Mouse (Mus musculus) intestine, embryonic 15.5 days (tissue): Measurements from ENCODE around the gene Zfp777. TPM values are rescaled to one million over a fixed set of nuclear protein-coding genes. Genes with fewer than 3 reads are reported as not detected.

Experiments used
- ATAC-seq: fragments of 200-750 bp; cut with Nextera tagmentation; 2 replicates; pipeline ENCODE4 v1.8.0; 2017; ENCODE audit warnings: moderate TSS enrichment, moderate library complexity
- H3K27ac ChIP-seq: fragments of 300-500 bp; sonication (generic); 2 replicates; pipeline ENCODE4 v1.5.1; 2015; ENCODE audit warnings: mild to moderate bottlenecking, inconsistent platforms
- H3K27me3 ChIP-seq: fragments of 300-500 bp; sonication (generic); replicated peaks from 2 replicates; pipeline ENCODE4 v1.6.1; 2015; ENCODE audit warnings: inconsistent platforms
- H3K36me3 ChIP-seq: fragments of 300-500 bp; sonication (generic); 2 replicates; pipeline ENCODE4 v1.6.1; 2015; ENCODE audit warnings: inconsistent platforms
- H3K4me1 ChIP-seq: fragments of 300-500 bp; sonication (generic); replicated peaks from 2 replicates; pipeline ENCODE4 v1.6.1; 2015; ENCODE audit warnings: inconsistent platforms
- H3K4me2 ChIP-seq: fragments of 300-500 bp; sonication (generic); replicated peaks from 2 replicates; pipeline ENCODE4 v1.6.1; 2015; ENCODE audit warnings: mild to moderate bottlenecking, inconsistent platforms
- H3K4me3 ChIP-seq: fragments of 300-500 bp; sonication (generic); replicated peaks from 2 replicates; pipeline ENCODE4 v1.5.1; 2015; ENCODE audit warnings: inconsistent platforms
- H3K9ac ChIP-seq: fragments of 300-500 bp; sonication (generic); 2 replicates; pipeline ENCODE4 v1.6.1; 2015; ENCODE audit warnings: inconsistent platforms
- H3K9me3 ChIP-seq: fragments of 300-500 bp; sonication (generic); 2 replicates; pipeline ENCODE4 v1.6.1; 2016; ENCODE audit warnings: inconsistent platforms
- WGBS: fragments of 180-500 bp; shearing (Covaris S2); methylation state at CpG from one replicate; pipeline ENCODE4 v1.1.7; 2015; 5-methylcytosine and 5-hydroxymethylcytosine counted together
- polyA plus RNA-seq: library from polyadenylated mRNA; unstranded; fragments of >200 nt; fragmentation: Nextera tagmentation; extraction: Ambion mirVana; gene quantifications from 2 replicates; pipeline ENCODE4 v1.2.1, GENCODE M21; 2015

The Zfp777 gene
- polyA plus RNA-seq, 1 experiment from 2014 or later = 6.5 TPM

GRCm38 (mm10) chr6:48063940-48064339 lies 15.2 kb upstream of the Zfp777 start:
- H3K27me3 ChIP-seq = no peaks in the 10 kb centered on the region
- H3K4me1 ChIP-seq = no peaks in the 10 kb centered on the region
- WGBS = 94% methylated on average over 28 of the region's 28 CpGs
- H3K27ac ChIP-seq = no peak overlapping the region
- H3K4me3 ChIP-seq = no peak overlapping the region
- no peak overlapping the region for H3K9ac ChIP-seq
- H3K36me3 ChIP-seq = peaks cover 46% of the 10 kb centered on the region
- no peak for ATAC-seq
- H3K4me2 ChIP-seq = no peak overlapping the region
- no peaks in the 10 kb centered on the region for H3K9me3 ChIP-seq

- no peaks in the 10 kb centered on the region for H3K4me1 ChIP-seq
- ATAC-seq = no peak
- H3K27me3 ChIP-seq = no peaks in the 10 kb centered on the region
- peaks cover 31% of the 10 kb centered on the region for H3K36me3 ChIP-seq
- no peak overlapping the region for H3K9ac ChIP-seq
- no peak overlapping the region for H3K4me2 ChIP-seq
- WGBS = 88% methylated on average over 1 of the region's 1 CpGs
- H3K9me3 ChIP-seq = no peaks in the 10 kb centered on the region
- H3K4me3 ChIP-seq = no peak overlapping the region
- H3K27ac ChIP-seq = no peak overlapping the region
These were observed 12.2 kb upstream of the Zfp777 start for GRCm38 (mm10) chr6:48060895-48061294.

DNA sequence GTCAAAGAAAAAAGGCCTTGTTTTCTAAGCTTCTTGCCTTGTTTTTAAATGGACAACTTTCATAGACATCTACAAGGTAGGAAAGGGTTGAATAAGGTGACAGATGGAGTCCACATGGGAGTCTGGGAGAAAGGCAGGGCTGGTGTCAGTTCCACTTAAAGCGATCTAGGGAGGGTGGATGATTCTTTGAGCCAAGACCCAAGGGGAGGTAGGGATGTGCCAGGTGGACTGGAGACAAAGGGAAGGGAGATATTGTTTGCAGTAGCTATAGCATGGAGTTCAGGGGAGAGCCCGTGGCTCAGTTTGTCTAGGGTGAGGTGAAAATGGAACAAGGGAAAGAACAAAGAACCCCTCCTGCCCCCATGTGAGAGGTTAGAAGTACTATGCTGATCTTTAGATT lies 11.7 kb upstream of the Zfp777 start:
- no peak for ATAC-seq
- Histone ChIP-seq H3K4me3 (no peak overlapping the region), H3K27ac (no peak overlapping the region), H3K27me3 (no peaks in the 10 kb centered on the region), H3K4me2 (no peak overlapping the region), H3K9ac (no peak overlapping the region), H3K36me3 (peaks cover 26% of the 10 kb centered on the region), H3K4me1 (no peaks in the 10 kb centered on the region), H3K9me3 (no peaks in the 10 kb centered on the region)
- 75% methylated on average over 2 of the region's 2 CpGs for WGBS

- no peaks in the 10 kb centered on the region for H3K27me3 ChIP-seq
- WGBS = 87% methylated on average over 6 of the region's 6 CpGs
- no peak overlapping the region for H3K4me3 ChIP-seq
- no peak overlapping the region for H3K9ac ChIP-seq
- no peak overlapping the region for H3K27ac ChIP-seq
- H3K36me3 ChIP-seq = no peaks in the 10 kb centered on the region
- no peaks in the 10 kb centered on the region for H3K9me3 ChIP-seq
- peaks cover 3% of the 10 kb centered on the region for H3K4me1 ChIP-seq
- no peak for ATAC-seq
- no peak overlapping the region for H3K4me2 ChIP-seq
These were observed 3.4 kb upstream of the Zfp777 start for GRCm38 (mm10) chr6:48052136-48052535.

DNA sequence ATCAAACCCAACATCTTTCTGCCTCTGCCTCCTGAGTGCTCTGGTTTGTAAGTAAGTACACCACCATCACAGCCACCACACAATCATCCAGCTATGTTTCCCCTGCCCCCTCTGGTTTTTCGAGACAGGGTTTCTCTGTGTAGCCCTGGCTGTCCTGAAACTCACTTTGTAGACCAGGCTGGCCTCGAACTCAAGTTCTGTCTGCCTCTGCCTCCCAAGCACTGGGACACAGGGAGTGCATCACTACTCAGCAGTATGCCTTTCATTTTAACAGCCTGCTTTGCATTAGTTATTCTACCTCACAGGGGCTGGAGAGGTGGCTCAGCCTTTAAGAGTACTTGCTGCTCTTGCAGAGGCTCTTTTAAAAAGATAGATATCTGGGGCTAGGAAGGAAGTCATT lies 3.0 kb upstream of the Zfp777 start:
- 84% methylated on average over 2 of the region's 2 CpGs for WGBS

DNA sequence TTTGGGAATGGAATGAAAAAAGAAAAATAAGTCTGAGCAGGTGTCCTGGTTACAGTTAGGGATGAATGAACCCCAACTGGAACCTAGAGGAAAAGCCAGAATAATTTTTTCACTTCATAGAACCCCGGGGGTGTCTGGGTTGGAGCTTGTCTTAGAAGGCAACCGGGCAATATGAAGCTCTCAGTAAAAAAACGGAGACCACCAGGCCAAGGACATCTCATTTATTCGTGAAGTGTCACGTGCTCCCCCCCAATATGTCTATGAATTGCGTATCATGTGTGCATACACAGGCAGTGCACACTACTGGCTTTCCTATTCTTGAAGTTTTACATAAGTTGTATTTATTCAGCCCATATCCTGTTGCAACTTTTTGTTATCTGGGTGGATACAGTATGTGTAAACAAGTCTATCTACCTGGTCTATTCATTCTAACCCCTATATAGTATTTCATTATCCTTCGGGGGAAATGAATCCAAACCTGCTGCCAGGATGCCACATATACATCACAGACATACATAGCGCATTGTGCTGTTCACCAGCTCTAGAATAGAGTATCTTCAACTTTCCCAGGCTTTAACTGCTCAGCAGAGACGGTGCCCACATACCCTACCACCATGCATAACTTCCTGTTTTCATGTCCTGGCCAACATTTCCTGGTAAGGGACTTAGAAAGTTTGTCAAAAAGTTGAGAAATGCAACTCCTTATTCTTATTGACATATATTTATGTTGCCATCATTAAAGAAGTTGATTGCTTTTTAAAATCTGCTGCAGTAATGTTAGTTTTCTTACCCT lies 758 bp upstream of the Zfp777 start:
- Histone ChIP-seq H3K36me3 (peaks cover 5% of the 10 kb centered on the region; the same call in 1 of the 2 replicates), H3K9ac (peak overlapping the region; percentile 84), H3K4me1 (peaks cover 5% of the 10 kb centered on the region), H3K27me3 (no peaks in the 10 kb centered on the region), H3K4me3 (peak overlapping the region; percentile 88), H3K27ac (0 out of 2 replicates have a peak overlapping the region, but pooled peaks have one; percentile 94), H3K9me3 (no peaks in the 10 kb centered on the region), H3K4me2 (peak overlapping the region; percentile 89)
- ATAC-seq = no peak
- 41% methylated on average over 9 of the region's 9 CpGs for WGBS

More for the DNA sequence above, 3.0 kb upstream of the Zfp777 start:
- ATAC-seq = no peak
- Histone ChIP-seq H3K9ac (no peak overlapping the region), H3K4me3 (no peak overlapping the region), H3K27ac (no peak overlapping the region), H3K4me2 (no peak overlapping the region), H3K36me3 (no peaks in the 10 kb centered on the region), H3K27me3 (no peaks in the 10 kb centered on the region), H3K9me3 (no peaks in the 10 kb centered on the region), H3K4me1 (peaks cover 5% of the 10 kb centered on the region)

DNA sequence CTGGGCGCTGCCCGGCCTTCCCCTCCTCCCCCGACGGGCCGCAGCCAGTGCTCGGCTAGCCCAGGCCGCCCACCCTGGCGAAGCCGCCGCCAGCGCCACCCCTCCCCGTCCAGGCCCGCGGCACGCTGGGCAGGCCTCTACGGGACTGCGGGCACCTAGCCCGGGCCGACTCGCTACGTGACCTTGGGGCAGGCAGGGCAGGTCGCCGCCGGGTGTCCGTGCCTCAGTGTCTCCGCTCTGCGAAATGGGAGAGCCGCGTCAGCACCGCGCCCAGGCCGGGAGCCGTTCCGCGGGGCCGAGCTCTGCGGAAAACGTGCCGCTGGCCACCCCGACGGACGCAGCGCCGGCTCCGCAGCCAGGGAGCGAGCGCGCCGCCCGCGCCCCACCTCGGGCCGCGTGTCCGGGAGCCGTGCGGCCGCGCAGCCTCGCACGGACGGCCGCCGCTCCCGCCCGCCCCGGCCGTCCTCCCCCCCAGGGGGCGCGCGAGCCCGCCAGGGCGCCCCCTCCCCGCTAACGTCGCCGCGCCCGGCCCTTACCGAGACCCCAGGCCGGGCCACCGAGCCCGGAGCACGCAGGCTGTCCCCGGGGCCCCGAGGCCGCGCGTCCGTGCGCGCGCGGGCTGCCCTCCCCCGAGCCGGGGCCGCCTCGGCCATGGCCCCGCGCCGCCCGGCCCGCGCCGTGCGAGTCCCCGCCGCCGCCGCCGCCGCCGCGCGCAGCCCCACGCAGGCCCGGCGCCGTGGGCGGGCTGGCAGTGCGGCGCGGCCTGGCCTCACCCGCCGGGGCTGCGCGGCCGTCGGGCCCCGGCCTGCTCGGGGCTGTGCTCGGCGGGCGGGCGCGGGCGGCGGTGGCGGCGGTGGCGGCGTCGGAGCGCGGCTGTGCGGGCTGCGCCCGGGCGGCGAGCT lies 1.0 kb downstream of the Zfp777 start:
- WGBS = under 1% methylated on average over 104 of the region's 150 CpGs
- Histone ChIP-seq H3K9me3 (no peaks in the 10 kb centered on the region), H3K9ac (peak overlapping the region; percentile 84), H3K27ac (peak overlapping the region; percentile 94), H3K27me3 (no peaks in the 10 kb centered on the region), H3K4me1 (peaks cover 5% of the 10 kb centered on the region), H3K4me2 (peak overlapping the region; percentile 89), H3K4me3 (peak overlapping the region; percentile 88), H3K36me3 (peaks cover 17% of the 10 kb centered on the region)
- peak; percentile 80 for ATAC-seq

DNA sequence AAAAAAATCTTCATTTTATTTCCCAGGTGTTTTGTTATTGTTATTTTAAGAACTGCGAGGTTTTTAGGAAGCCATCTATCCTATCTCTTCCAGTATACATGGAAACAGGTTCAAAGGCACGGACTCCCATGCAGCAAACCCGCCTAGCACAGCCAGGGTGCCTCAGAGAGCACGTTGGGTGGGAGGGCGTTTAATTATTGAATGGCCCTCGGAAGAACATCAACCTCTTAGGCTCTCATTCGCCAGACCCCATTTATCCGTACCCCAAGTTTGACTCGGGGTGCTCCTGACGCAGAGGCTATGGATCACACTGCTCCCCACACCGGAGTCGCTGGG lies 1.6 kb downstream of the Zfp777 start:
- Histone ChIP-seq H3K4me3 (peak overlapping the region; percentile 88), H3K4me1 (peaks cover 5% of the 10 kb centered on the region), H3K36me3 (peaks cover 19% of the 10 kb centered on the region), H3K9ac (peak overlapping the region; percentile 84), H3K27me3 (no peaks in the 10 kb centered on the region), H3K4me2 (peak overlapping the region; percentile 89), H3K9me3 (no peaks in the 10 kb centered on the region), H3K27ac (no peak overlapping the region)
- ATAC-seq = peak; percentile 23; the same call in 1 of the 2 replicates
- WGBS = 4% methylated on average over 12 of the region's 12 CpGs

- H3K36me3 ChIP-seq = peaks cover 30% of the 10 kb centered on the region
- ATAC-seq = no peak
- no peaks in the 10 kb centered on the region for H3K27me3 ChIP-seq
- H3K27ac ChIP-seq = no peak overlapping the region
- no peaks in the 10 kb centered on the region for H3K9me3 ChIP-seq
- H3K4me3 ChIP-seq = no peak overlapping the region
- no peak overlapping the region for H3K9ac ChIP-seq
- H3K4me2 ChIP-seq = no peak overlapping the region
- no peaks in the 10 kb centered on the region for H3K4me1 ChIP-seq
These were observed 16.1 kb downstream of the Zfp777 start for GRCm38 (mm10) chr6:48032661-48033060.

GRCm38 (mm10) chr6:48025905-48026660 lies 22.6 kb downstream of the Zfp777 start:
- no peak for ATAC-seq
- no peaks in the 10 kb centered on the region for H3K4me1 ChIP-seq
- H3K9me3 ChIP-seq = peaks cover 18% of the 10 kb centered on the region
- no peak overlapping the region for H3K27ac ChIP-seq
- H3K4me2 ChIP-seq = no peak overlapping the region
- H3K9ac ChIP-seq = no peak overlapping the region
- no peak overlapping the region for H3K4me3 ChIP-seq
- H3K36me3 ChIP-seq = peaks cover 63% of the 10 kb centered on the region
- WGBS = 87% methylated on average over 10 of the region's 10 CpGs
- no peaks in the 10 kb centered on the region for H3K27me3 ChIP-seq

- H3K9me3 ChIP-seq = peaks cover 18% of the 10 kb centered on the region
- no peaks in the 10 kb centered on the region for H3K4me1 ChIP-seq
- H3K36me3 ChIP-seq = peaks cover 60% of the 10 kb centered on the region
- WGBS = 82% methylated on average over 21 of the region's 21 CpGs
- H3K27me3 ChIP-seq = no peaks in the 10 kb centered on the region
- no peak overlapping the region for H3K4me2 ChIP-seq
- ATAC-seq = no peak
- no peak overlapping the region for H3K4me3 ChIP-seq
- H3K27ac ChIP-seq = no peak overlapping the region
- no peak overlapping the region for H3K9ac ChIP-seq
These were observed 23.7 kb downstream of the Zfp777 start for GRCm38 (mm10) chr6:48024994-48025345.

DNA sequence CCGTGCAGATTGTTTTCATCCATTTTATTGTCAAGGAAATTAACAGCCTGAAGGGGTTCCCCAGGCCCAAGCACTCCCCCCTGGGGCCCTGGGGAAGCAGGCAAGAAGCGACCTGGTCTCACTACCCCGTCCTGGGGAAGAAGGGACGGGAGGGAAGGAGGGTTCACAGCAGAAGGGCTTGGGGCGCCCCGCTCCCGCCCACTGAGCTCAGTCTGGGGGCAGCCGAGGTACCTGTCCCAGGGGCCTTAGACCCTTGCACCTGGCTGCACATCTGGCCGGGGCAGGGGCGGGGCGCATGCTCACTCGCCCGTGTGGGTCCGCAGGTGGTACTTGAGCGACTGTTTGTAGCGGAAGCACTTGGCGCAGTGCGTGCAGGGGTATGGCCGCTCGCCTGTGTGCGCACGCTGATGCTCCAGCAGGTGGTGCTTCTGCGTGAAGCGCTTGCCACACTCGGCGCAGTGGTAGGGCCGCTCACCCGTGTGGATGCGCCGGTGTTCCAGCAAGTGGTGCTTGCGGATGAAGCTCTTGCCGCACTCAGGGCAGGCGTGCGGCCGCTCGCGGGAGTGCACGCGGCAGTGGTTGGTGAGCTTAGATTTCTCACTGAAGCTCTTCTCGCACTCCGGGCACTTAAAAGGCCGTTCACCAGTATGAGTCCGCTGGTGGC lies 24.2 kb downstream of the Zfp777 start:
- Histone ChIP-seq H3K36me3 (peaks cover 57% of the 10 kb centered on the region), H3K4me1 (no peaks in the 10 kb centered on the region), H3K27ac (no peak overlapping the region), H3K27me3 (no peaks in the 10 kb centered on the region), H3K9ac (no peak overlapping the region), H3K4me3 (no peak overlapping the region), H3K4me2 (no peak overlapping the region), H3K9me3 (peaks cover 18% of the 10 kb centered on the region)
- no peak for ATAC-seq
- 83% methylated on average over 43 of the region's 43 CpGs for WGBS
